Mouse (Mus musculus): ENCODE data around the gene Calhm4.
"Not testable (repeated sequence)": the region's sequence is repeated elsewhere in the genome, so short reads cannot be mapped to it uniquely, and the experiment has no call there.

The Calhm4 gene

DNA sequence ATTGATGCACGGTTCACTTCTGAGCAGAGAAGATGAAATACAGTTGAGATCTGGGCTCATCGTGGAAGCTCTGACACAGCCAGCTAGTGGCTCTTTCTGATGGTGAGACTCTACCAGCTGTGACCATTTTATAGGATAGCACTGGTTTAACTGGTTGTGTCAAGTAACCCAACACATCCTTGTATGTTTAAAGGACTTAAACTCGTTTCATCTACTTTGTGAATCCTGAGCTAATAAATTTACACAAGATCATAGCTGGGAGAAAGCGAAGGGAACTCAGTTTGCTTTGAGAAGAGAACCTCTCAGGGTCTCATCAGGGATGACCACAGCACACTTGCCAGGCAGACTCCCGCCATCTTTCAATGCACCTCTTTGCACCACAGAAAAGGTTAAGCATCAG, at the start of gene Calhm4:
TSS of gene Calhm4 (minus strand) at position 101 of the 400 bp plus-strand sequence.
- no peak for DNase-seq

DNA sequence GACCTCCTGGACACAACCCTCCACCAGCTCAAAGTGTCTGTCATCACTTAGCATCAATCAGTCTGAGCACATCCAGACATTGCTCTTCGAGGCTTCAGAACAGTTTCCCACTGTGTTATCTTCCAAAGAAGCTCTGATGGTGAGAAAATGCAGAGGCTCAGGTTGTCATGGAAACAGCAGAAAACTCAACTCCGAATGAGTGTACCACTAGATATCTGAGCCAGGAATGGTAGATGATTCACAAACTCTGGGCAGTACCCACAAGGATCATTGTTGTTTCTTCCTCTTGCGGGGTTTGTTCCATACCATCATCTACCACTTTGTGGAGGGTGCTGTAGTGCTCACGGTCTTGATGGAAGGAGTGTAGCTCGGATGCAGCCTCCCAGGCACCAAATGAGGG, 47.8 kb upstream of the Calhm4 start:
- no peak for DNase-seq

DNA sequence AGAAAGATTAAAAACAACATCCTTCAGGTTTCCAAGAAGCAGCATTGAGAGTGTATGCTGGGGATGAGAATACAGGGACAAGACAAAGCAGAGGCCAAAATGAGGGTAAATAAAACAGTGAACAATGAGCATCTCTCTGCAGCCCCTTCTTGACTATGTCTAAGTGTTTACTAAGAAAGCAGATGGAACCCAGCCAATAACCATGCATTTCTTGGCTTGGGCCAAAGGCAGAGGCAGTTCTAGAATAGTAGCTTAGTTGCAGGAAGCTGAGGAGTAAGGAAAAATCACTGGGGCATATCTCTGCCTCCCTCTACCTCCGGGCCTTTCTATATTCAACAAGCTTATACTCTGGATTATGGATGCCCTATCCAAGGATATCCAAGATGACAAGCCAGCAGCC, 46.4 kb upstream of the Calhm4 start:
- DNase-seq: no peak

DNA sequence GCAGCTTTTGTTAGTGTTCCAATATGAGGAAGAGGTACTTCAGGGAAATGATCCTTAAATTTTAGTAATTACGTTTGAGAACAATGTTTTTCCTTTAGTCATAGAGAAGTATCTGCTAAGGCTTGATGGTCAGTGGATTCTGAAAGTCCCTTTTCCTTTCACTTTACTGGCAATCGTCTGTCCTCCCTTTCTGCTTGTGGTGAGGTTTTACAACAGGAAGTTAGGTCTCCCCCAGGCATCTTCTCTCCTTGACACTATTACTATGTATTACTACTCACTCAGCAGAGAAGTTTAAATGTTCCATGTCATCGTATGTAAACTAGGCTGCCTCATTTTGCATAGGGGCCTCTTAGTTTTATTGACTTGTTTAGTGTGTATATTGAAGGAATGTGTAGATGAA, 45.4 kb upstream of the Calhm4 start:
- no peak for DNase-seq

DNA sequence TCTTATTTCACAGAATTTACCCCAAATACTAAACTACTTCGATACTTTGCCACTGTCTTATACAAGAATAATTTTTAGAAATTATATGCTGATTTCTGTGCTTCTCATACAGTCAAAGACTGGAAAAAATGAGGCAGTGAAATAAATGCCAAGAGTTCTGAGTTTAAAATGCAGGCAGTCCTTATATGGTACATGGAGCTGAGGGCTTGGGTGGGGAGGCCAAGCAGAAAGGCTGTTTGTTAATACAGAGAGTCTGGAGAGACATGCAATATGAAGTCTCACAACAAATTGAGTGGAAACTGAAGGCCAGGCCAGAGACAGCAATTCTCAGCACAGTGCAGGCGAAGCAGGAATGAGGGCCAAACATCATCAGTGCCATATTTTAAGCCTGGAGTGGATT, 44.4 kb upstream of the Calhm4 start:
- no peak for DNase-seq

DNA sequence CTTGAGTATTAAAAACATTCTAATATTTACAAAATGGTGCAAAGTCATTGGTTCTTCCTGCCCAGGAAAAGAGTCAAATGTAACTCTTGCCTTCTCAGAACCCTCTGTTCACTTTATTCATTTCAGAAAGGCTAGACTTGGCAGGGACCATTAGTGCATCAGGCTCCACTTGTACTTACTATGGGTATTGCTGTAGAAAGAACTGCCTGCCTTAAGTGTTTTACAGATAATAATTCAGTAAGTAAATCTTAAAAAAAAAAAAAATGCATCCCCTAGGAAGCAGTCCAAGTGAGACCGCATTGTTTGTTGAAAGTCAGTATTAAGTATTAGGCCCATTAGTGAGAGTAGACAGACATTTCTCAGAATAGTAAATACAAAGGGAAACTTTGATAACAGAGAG, 42.4 kb upstream of the Calhm4 start:
- no peak for DNase-seq

DNA sequence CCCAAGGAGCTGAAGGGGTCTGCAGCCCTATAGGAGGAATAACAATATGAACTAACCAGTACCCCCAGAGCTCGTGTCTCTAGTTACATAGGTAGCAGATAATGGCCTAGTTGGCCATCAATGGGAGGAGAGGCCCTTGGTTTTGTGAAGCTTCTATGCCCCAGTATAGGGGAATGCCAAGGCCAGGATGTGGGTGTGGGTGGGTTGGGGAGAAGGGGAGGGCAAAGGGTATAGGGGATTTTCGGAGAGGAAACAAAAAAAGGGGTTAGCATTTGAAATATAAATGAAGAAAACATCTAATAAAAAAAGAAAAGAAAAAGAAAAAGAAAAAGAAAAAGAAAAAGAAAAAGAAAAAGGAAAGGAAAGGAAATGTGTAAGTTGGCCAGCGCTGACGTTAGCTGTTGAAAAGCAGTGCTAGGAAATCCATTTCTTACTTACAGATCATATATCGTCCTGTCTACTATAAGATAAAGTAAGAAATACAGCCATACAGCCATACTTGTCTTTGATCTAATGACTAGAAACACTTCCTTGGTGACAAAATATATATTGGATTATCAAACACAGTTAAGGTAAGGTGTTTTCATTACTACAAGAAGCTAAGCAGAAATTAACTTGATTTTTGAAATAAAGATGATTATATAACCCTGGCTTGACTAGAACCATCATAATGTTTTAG, 30.6 kb upstream of the Calhm4 start:
- no peak for DNase-seq

DNA sequence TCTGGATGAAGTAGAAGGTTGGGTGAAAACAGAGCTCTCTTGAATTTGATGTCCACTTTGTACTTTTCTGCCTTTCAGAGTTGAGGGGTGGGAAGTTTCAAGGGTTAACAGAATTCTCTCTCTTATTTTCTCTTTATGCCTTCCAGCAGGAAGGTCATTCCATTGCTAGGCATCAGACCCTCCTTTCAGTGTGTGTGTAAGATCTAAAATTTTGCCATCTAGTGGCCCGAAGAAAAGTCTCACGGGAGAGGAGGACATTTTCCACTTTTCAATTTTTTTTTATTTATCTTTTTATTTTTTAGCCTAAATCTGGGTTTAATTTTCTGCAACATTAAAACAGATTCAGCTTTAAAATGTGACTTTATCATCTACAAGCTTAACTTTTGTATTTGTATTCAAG, 27.5 kb upstream of the Calhm4 start:
- no peak for DNase-seq

DNA sequence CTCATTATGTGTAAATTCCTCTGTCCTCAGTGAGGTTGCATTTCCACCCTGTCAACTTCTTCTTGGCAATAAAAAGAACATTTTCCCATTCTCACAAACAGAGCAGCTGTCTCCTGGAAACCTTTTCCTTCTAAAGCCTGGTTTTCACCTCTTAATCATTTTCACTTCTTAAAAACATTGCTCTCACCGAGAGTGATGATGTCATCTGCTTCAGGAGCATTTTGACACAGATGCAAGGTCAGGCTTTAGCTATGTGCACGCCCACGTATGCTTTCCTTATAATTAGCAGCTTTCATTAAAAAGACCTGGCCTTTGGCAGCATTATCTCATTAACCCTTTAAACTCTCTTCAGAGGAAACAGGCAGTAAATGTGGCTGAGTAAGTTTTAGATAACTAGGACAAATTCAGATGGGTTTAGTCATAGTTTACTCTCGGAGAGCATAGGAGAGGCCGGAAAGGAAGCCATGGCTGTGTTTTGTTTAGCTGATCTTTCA, 26.9 kb upstream of the Calhm4 start:
- DNase-seq: no peak

DNA sequence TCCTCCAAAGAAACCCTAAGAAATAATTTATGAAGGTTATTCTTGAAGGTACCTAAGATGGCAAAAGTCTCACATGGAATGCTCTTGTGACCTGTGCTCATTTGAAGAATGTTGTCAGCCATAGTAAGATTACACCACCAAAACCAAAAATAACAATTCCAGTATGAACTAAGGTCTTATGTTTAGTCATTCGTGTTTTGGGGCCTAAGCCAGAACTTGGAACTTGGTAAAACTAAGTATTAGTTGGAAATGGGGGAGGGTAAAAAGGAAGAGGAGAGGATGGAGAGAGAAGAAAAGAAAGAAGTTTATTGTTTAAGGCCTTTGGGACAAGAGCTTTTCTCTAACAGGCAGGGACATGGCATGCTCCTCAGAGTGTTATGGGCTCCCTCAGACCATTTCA, 25.5 kb upstream of the Calhm4 start:
- no peak for DNase-seq

DNA sequence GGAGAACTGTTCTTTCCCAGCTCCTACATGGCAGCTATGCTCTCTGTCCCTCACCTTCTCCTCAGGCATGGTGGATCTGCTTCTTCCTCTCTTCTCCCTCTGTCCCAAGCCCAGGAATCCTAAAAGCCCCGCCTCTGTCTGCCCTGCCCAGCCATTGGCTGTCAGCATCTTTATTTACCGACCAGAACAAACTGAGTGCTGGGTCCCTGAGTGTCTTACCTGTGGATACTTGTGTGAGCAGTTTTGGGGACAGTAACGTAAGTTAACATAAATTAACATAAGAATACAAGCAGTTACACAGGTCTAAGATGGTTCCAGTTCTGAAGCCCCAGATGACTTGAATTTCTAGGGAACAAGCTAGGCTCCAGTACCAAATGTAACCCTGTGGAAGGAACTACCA, 22.5 kb upstream of the Calhm4 start:
- DNase-seq: no peak

DNA sequence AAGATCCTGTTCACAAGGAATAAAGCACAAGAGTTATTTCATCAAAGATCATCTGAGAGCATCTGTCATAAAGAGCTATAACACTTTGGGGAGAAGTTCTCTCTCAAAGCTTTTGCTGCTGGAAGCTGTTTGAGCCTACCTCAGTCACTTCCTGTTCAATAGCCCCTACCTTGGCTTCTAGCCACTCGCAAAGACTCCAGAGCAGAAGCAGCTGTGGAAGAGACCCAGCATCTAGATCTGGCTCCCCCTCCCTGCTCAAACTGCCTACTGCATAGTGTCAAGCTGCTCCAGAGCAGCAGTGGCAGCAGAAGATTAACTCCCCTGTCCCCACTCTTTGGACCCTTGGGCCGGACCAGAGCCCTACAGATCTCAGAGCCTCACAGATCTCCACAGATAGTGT, 9.9 kb upstream of the Calhm4 start:
- no peak for DNase-seq

DNA sequence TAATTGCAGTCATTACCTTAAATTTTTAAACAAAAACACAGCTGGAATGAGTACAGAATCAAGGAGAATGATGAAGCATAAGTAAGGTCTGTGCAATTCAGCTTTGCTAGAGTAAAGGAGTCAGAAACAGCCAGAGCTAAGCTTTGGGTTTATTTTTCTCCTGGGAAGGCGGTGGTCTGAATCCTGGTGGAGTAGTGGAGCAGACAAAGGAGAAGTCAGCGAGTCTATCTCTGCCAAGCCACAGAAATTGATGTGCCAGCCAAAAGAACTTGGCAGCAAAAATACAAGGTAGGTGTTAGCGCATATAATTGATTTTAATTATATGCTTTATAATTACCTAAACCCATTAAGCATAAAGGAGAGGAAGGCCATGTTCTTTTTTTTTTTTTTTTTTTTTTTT, 6.7 kb downstream of the Calhm4 start, which contains the start of gene Trappc3l:
TSS of gene Trappc3l (plus strand) at position 197 of the 400 bp plus-strand sequence.
- no peak for DNase-seq

DNA sequence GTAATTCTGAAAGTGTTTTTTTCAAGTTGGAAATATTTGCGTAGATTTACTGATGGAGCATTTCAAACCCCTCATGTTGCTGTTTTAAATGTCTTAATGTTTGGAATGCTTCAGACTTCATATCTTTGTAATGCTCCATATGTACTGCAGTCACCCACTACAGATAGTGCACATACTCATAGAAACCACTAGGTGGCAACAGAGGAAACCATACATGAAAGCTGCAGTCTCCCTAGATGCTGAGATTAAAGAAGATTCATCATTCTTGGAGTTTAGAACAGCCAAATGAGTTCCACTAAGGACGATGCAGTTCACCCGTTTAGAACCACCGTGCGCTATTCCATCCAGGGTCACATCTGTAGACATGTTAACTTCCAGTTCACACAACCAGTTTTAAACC, 7.5 kb downstream of the Calhm4 start:
- no peak for DNase-seq

DNA sequence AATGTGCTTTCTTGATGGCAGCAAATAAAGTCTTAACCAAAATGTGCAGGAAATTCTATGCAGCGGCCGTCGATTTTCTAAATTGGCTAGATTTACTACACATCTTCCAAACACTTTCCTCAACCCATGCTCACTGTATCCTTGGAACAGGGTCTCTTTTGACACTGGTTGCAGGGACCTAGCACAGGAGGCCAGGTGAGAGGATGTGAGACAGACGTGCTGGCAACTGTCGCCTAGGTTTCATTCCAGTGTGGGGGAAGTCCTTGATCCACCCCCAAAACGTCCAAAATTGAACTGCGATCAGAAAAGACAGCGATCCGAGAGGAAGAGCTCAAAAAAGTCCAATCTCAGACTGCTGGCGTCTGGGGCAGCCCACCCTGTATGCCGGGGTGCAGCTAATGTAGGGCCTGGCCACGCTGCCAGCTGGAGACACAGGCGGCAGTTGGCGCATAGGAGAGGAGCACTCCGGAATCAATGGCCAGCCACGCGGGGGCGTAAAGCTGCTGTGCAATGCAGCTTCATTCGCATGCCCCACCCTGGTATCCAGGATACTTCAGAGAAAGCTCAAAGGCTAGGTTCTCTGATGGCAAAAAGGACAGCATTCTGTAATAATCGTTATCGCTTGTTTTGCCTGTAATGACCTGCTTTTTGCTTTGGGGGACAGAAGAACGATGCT, 10.3 kb downstream of the Calhm4 start:
- DNase-seq: peak; percentile 95

DNA sequence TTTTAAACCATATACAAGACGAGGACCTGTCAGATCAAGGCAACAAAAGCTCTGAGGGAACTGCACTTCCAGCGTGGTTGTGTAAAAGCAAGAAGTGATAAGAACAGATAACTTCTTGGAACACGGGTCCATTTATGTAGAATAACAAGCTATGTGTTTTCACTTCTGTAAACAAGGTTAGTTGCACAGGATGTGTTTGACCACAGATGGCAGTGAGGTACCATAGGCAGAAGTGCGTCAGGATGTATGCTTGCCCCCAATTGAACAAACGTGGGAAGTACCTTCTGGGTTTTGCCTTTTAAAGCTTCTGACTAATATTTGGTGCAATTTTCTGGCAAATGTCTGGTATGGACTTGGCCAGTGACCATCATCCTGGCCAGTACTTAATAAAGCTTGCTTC, 13.8 kb downstream of the Calhm4 start:
- no peak for DNase-seq

DNA sequence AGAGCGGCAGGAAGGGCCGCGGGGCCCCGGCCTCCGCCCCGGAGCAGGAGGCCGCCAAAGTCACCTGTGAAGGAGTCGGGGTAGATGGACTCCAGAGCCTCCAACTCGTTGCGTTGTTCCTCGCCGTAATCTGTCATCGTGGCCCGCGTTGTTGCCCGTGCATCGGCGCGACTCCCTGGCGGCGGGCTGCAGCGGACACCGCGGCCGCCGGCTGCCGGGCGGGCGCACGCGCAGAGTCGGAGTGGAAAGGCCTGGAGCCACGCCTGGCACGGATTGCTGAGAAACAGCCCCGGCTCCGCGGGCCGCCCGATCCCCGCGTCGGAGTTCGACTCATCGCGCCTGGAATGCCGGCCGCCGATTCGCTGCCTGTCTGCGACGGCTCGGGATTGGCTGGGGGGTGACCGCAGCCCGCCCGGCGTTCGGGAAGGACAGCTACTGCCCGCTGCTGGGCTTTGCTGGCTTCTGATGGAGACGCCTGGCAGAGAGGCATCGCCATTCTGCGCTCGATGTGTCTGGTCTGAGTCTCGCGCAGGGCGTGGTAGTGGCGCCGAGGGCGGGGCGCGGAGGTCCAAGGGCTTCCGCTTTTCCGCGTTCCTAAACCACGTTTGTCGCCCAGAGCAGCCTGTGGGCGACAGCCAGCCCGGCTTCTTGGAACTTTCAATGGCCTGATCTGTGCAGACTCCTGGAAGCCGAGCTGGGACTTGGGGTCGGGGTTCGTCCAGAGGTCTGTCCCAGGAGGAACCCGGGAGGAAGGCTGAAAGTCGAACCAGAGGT, 24.6 kb downstream of the Calhm4 start, which contains the start of gene Rwdd1:
TSS of gene Rwdd1 (minus strand) at position 323 of the 774 bp plus-strand sequence.
- peak; percentile 100 for DNase-seq

DNA sequence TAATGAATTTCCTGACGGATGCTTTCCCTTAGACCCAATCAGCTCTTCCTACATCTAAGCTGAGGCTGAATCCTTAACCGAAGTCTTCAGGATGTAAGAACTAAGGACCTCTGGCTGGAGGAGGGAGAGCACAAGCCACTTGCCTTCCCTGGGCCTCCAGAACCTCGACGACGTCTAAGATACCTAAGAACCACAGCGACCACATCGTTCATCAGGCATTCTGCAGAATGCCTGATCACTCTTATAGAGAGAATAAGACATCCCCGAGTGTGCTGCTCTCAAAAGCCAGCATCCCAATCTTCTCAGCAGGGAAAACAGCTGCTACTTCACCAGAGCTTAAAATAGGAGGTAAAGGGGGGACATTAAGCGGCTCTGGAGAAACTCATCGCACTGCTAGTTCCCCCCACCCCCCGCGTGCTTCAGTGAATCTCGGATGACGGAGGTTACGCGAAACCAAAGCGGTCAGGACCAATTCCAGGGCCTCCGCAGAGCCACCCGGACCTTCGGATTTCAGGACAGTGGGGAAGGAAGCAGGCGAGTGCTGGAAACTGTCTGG, 25.3 kb downstream of the Calhm4 start:
- DNase-seq: no peak

DNA sequence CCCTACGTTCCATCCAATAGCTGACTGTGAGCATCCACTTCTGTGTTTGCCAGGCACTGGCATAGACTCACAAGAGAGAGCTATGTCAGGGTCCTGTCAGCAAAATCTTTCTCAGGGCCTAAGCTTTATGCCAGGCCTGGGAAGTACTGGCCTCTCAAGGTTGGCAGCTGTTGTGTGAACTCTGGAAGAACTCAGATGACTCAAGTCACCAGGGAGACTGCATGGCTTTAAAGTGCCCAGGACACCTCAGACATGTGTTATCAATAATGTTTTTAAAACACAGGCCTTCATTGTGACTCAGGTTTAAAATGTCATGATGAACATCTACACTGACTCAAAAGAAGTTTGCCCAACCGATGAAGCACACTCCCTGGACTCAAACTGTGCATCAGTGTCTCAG, 30.9 kb downstream of the Calhm4 start:
- no peak for DNase-seq

DNA sequence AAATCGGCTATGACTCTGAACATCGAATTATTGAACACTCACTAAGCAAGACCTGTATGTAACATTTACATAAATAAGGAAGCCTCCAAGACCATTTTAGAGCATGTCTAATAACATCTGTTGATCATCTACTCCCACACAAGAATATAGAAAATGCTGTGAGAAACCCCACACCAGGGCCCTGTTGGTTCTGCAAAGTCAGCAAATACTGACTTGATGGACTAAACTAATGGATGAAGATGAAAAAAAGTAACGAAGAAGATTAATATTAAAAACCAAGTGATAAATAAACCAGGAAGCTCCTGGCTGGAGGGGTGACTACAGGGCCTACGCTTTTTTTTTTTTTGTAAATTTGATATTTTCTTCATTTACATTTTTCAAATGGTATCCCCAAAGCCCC, 31.5 kb downstream of the Calhm4 start:
- no peak for DNase-seq

DNA sequence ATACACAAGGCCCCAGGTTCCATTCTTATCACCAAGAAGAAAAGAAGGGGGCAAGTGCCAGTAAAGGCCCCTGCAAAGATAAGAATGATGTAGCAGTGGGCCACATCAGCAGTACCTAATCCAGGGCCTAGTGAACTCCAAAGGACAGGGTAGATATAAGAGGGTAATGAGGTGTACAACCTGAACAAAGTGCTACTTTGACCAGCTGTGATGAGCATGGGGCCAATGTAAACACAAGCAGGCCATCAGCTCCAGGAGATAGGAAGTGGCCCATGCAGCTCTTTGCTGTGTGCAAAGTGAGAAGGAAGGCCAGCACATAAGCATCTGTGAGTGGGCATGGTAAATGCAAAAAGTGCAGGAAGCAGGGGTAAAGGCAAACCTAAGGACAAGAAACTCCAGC, 45.7 kb downstream of the Calhm4 start:
- no peak for DNase-seq

DNA sequence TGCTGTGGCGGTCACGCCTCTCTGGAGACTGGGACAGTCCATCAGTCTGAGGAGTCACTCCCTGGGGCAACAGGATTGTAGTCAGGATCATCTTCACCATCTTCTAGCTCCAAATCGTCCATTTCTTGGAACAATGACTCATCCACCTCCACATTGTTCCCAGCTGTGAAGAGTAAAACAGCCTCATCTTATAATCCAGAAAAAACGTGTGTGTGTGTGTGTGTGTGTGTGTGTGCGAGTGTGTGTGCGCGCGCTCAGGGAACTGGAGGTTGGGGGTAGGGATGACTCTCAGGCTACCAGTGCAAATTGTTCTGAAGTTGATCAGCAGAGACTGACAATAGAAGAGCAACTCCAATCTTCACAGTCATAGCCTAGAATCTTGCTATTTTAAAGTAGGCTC, 47.4 kb downstream of the Calhm4 start:
- DNase-seq: not testable (repeated sequence)

Measured in heart, adult 11 months (tissue).